Mouse (Mus musculus): Measurements from ENCODE around the gene Pank1. TPM values are rescaled to one million over a fixed set of nuclear protein-coding genes. Genes with fewer than 3 reads are reported as not detected.

Gene Pank1
- total RNA-seq, 1 experiment from 2014 or later, result 105 TPM

DNA sequence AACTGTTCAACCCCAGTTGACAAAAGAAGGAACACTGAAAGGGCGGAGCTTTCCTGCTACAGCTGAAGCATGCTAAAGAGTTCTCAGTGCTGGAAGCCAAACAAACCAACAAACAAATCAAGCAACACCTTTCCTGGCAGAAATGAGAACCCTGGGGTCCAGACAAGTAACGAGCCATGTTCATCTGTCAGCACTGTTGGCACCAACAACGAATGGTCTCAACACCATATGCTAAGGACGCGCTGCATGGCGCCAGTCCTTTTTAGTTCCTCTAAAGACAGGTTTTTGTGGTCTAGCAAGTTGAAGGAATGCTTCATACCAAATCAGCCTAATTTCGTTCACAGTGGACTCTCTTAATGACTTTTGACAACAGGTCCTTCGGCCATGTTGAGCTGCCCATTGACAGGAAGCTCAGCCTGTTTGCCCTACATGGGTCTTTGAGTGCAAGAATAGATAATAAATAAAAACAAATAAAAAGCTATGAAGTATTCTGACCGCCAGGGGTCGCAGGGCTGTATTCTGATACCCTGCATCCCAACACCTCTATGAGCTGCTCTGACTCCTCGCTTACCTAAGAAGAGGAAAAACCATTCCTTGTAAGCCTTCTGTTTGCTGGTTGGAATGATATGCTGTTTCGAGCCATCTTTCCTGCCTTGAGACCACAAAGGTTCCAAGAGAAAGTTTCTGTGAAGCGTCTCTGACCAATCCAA lies 53.2 kb downstream of the Pank1 start:
- DNase-seq, result peak; percentile 53

DNA sequence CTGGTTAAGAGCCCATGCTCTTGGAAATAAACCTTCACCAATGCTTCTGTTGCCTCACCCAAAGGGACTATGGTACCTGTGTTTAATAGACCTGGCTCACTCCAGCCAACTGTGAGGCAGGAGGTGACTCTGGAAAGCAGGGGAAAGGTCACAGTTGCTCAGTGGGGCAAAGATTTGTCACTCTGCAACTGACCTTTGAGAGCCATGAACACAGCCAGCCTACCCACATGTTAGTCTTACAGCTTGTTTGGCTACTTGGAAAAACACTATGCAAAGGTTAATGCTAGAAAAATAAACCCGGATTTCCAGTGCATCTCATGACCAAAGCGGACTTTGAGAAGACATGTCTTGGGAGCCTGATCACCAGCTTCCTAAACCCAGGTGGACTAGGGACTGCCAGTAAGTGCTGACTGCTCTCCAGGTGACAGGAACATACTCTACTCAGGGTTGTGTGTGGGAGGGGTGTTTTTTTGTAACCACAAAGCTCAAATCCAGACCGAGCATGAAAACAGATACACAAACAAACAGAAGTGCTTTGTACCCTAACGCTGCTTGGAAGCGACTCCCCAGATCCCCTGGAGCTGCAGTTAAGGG lies 59.6 kb downstream of the Pank1 start:
- DNase-seq, result no peak

DNA sequence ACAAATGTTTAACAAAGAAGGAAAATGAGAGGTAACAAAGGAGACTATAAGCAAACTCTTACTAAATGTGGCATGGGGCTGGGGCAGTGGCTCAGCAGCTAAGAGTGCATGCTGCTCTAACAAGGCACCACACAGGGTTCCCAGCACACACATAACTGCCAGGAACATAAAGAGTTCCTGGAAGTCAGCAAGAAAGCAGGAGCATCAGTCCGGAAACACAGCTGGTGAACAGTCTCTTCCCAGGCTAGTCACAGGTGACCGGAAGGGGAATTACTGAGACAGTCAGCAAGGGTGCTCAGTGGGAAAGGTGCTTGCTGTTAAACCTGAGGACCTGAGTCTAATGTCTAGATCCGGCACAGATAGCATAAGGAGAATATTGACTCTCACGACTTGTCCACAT lies 63.9 kb downstream of the Pank1 start:
- DNase-seq, result no peak

GRCm38 (mm10) chr19:34814696-34815095 lies 64.6 kb downstream of the Pank1 start:
- DNase-seq, result no peak

- no peak for DNase-seq
Measured at GRCm38 (mm10) chr19:34813961-34814360, 65.3 kb downstream of the Pank1 start.

- no peak for DNase-seq
Measured at GRCm38 (mm10) chr19:34813533-34813932, 65.7 kb downstream of the Pank1 start.

DNA sequence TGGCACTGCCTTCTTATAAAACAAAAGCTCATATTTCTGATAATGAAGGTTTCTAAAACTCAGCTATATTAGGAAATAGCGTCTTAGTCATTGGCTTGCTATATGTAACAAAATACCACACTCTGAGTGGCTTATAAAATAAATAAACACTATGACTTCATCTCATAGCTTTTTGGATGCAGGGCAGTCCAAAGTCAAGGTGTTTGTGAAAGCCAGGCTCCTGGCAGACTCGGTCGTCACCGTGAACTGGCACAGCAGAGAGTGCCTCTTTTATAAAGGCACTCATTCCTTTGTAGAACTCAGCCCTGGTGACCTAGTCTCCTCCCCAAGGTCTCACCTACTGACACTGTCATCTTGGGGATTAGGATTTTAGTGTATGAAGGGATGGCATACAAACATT lies 66.5 kb downstream of the Pank1 start:
- no peak for DNase-seq

- no peak for DNase-seq
Measured at GRCm38 (mm10) chr19:34807173-34807572, 72.1 kb downstream of the Pank1 start.

GRCm38 (mm10) chr19:34805071-34805470 lies 74.2 kb downstream of the Pank1 start:
- DNase-seq, result no peak

DNA sequence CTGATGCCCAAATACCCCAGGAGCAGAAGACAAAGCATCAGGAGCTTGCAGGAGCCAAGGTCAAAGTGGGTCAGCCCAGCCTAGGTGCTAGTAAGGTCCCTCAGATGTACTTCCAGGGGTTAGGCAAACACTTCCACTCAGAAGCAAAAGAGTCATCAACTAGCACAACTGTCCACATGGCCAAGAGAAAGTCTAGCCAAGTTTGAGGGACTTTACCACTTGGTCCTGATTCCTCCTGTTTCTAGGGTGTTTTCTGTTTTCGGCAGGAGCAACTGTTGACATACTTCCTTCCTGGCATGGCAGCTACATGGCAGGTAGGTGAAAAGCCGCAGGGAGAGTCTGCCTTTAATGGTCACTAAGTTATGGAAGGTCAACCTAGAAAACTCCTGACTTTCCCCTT lies 74.7 kb downstream of the Pank1 start:
- DNase-seq, result no peak

- no peak for DNase-seq
Measured at GRCm38 (mm10) chr19:34803396-34803795, 75.9 kb downstream of the Pank1 start.

DNA sequence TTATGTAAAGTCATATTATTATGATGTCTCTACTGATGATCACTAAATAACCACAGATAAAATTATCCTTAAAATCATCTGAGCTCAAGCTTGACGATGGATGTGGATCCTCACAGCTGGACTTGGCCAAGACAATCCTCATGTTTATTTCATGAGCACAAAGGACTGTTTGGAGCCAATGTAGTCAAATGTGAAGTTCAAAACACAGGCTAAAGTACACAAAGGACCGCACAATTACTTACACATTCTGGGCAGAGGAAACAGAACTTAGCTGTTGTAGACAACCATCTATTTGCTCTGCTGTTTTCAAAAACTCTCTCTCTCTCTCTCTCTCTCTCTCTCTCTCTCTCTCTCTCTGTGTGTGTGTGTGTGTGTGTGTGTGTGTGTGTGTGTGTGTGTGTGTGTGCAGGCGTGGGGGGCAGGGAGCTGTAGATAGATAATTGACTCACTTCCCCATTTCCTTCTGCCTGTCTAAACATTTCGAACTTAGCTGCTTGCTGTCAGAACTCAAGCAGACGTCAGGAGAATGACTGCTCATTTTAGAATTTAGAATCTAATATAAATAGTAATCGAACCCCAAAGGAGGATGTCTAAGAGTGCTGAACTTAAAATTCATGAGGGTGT lies 79.5 kb downstream of the Pank1 start:
- DNase-seq, result no peak

DNA sequence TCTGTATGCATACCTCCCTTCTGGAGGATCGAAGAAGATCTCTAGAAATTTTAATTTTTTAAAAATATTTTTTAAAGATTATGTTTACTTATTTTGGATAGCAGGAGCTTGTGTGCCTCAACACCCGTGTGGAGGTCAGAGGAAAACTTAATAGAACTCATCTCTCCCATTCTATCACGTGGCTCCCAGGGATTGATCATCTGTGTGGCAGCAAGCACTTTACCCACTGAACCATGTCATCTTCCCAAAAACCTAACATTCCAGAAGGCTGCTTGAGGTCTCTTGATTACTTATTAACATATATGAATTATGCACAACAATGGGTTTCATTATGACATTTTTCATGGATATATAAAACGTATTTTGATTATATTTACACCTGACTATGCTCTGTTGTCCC lies 82.9 kb downstream of the Pank1 start:
- DNase-seq, result no peak

GRCm38 (mm10) chr19:34782491-34782890 lies 96.8 kb downstream of the Pank1 start:
- no peak for DNase-seq

- no peak for DNase-seq
Measured at GRCm38 (mm10) chr19:34778993-34779392, 100.3 kb downstream of the Pank1 start.

DNA sequence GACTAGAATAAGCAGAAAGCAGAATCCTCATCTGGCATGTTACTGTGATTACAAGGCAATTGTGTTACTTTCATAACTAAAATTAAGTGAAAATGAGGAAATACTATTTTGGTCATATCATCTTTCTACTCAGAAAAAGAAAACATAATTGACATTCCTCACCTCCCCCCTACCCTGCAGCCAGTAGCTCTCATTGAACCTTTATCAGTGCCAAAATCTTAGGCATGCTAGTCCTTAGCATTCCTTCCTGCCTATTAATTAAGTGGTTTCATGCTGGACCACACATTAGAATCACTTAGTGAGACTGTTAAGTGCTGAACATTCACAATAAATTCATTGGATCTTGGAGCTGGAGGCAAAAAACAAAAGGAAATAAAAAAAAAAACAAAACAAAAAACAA lies 101.2 kb downstream of the Pank1 start:
- DNase-seq, result no peak

DNA sequence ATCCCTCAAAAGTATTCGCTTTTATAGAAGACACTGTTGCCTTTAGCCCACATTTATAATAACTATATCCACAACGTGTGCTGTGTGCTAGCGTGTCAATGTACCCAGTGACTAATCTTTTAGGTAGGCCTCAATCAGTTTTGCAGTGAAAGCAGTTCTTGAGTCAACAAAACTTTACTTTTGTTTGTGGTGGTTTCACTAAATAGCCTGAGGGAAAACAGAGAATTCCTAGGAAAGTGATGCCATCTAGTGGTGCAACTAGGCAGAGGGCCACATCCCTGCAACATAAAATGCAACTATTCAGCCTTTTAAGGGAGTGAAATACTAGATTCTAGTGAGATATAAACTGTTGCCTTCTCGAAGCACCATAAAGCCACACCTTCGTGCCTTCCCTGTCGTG lies 106.5 kb downstream of the Pank1 start:
- DNase-seq, result peak; percentile 18

- DNase-seq, result no peak
Measured at GRCm38 (mm10) chr19:34770764-34771163, 108.5 kb downstream of the Pank1 start.

- no peak for DNase-seq
Measured at GRCm38 (mm10) chr19:34758754-34759153, 120.5 kb downstream of the Pank1 start.
